Mouse (Mus musculus) fibroblast of lung, adult 2 months (primary cell): ENCODE measurements around the gene Rpl41.
A peak's percentile ranks its signal among the peaks of the same experiment; 100 is the strongest.
"Not testable (repeated sequence)": the region's sequence is repeated elsewhere in the genome, so short reads cannot be mapped to it uniquely, and the experiment has no call there.

Experiments
- DNase-seq: peaks from one replicate; pipeline ENCODE4 v3.0.0-alpha.2; 2011; ENCODE audit warnings: low read depth

Gene Rpl41

GRCm38 (mm10) chr10:128556286-128556685 is 7.2 kb upstream of the Rpl41 start:
- DNase-seq = no peak

- DNase-seq = not testable (repeated sequence)
Measured at GRCm38 (mm10) chr10:128555567-128555966, 6.5 kb upstream of the Rpl41 start.

GRCm38 (mm10) chr10:128550144-128550823 is 1.2 kb upstream of the Rpl41 start:
- not testable (repeated sequence) for DNase-seq

- not testable (repeated sequence) for DNase-seq
Measured at GRCm38 (mm10) chr10:128549682-128550057, 565 bp upstream of the Rpl41 start.

- not testable (repeated sequence) for DNase-seq
Measured at GRCm38 (mm10) chr10:128548051-128548791, 884 bp downstream of the Rpl41 start.

- DNase-seq = peak; percentile 90
Measured at GRCm38 (mm10) chr10:128547361-128548032, 1.6 kb downstream of the Rpl41 start, which contains the start of gene Zc3h10. Gene Zc3h10, minus strand, starts transcription at chr10:128547774.

GRCm38 (mm10) chr10:128546787-128547186 is 2.3 kb downstream of the Rpl41 start:
- no peak for DNase-seq

GRCm38 (mm10) chr10:128546361-128546760 is 2.7 kb downstream of the Rpl41 start:
- no peak for DNase-seq

GRCm38 (mm10) chr10:128545570-128545898 is 3.6 kb downstream of the Rpl41 start:
- no peak for DNase-seq

- no peak for DNase-seq
Measured at GRCm38 (mm10) chr10:128544674-128545569, 4.2 kb downstream of the Rpl41 start.

GRCm38 (mm10) chr10:128544151-128544657 is 4.9 kb downstream of the Rpl41 start:
- no peak for DNase-seq

- no peak for DNase-seq
Measured at GRCm38 (mm10) chr10:128543100-128543499, 6.0 kb downstream of the Rpl41 start.

GRCm38 (mm10) chr10:128538340-128538870 is 10.7 kb downstream of the Rpl41 start:
- DNase-seq = no peak

GRCm38 (mm10) chr10:128536266-128536940 is 12.7 kb downstream of the Rpl41 start:
- peak; percentile 82 for DNase-seq

GRCm38 (mm10) chr10:128535624-128536265 is 13.4 kb downstream of the Rpl41 start:
- no peak for DNase-seq

- DNase-seq = no peak
Measured at GRCm38 (mm10) chr10:128535206-128535605, 13.9 kb downstream of the Rpl41 start.

- DNase-seq = no peak
Measured at GRCm38 (mm10) chr10:128526366-128527356, 22.4 kb downstream of the Rpl41 start.

- peak; percentile 100 for DNase-seq
Measured at GRCm38 (mm10) chr10:128525671-128526308, 23.3 kb downstream of the Rpl41 start, which contains the start of gene Esyt1. Gene Esyt1, minus strand, starts transcription at chr10:128525871.
